Comparison of ENCODE assay signal across 8 mouse cellular contexts in the genomic region with DNA sequence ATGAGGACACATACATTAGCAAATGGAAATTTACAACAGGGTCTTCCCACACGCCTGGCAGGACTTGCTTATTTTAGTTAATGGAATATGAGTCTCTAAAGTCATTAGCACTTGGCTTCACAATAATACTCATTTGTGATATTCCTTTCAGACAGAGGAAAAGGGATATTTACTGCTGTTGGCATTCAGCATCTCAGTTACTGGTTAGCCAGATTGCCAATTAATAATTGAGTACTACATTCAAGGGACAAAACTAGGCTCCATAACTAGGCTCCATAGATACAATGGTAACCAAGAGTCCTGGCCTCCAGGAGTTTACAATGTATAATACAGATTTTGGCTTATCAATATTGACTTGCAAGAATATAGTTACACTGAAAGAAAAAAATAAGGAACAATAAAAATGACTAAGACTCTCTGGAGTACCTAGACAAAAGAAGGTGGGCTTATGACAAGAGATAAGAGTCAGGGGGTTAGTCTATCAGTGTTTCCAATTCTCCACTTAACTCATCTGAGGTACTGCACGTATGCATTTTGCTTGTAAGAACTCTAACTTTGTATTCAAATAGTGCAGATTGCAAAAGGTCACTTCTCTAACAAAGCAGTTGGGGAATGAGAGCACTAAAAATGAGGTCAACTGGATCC. TPM values are rescaled to one million over a fixed set of nuclear protein-coding genes. Genes with fewer than 3 reads are reported as not detected.
DNase-seq lines count a peak whose midpoint lies in the region; ATAC-seq and TF ChIP-seq lines count a peak whose summit lies in the region.

No protein-coding gene starts in this region.

- ATAC-seq in heart, postnatal 0 days (ENCODE audit: insufficient read depth, low read depth) = no peak
- no peak for ATAC-seq in hindbrain, embryonic 11.5 days (ENCODE audit: low FRiP score)

- no peaks in the 10 kb centered on the region for H3K36me3 ChIP-seq in heart, postnatal 0 days (replicated peaks; ENCODE audit: control insufficient read depth, insufficient read depth, low read length)
- H3K36me3 ChIP-seq in hindbrain, embryonic 11.5 days (ENCODE audit: control insufficient read depth, insufficient read depth, low read length) = no peaks in the 10 kb centered on the region
- H3K36me3 ChIP-seq in midbrain, embryonic 10.5 days = peaks cover 3% of the 10 kb centered on the region; the same call in 1 of the 2 replicates

- H3K9me3 ChIP-seq in heart, postnatal 0 days (replicated peaks; ENCODE audit: control insufficient read depth, low read length) = no peaks in the 10 kb centered on the region
- H3K9me3 ChIP-seq in hindbrain, embryonic 11.5 days (ENCODE audit: control insufficient read depth, low read length) = no peaks in the 10 kb centered on the region
- no peaks in the 10 kb centered on the region for H3K9me3 ChIP-seq in midbrain, embryonic 10.5 days (replicated peaks)

- peak overlapping the region; percentile 93; the same call in 1 of the 2 replicates for H3K9ac ChIP-seq in heart, postnatal 0 days (replicated peaks; ENCODE audit: low read depth, low read length)
- H3K9ac ChIP-seq in hindbrain, embryonic 11.5 days (ENCODE audit: low read depth, low read length) = peak overlapping the region; percentile 24

- intact Hi-C loops in heart, postnatal 14 days (cut with DNase I) = loop anchor here (10.0 kb wide), 1 partner anchor 450 kb away; a partner anchor contains a TSS

- no peaks in the 10 kb centered on the region for H3K27me3 ChIP-seq in heart, postnatal 0 days (ENCODE audit: control insufficient read depth, insufficient read depth, low read length)
- no peaks in the 10 kb centered on the region for H3K27me3 ChIP-seq in hindbrain, embryonic 11.5 days (ENCODE audit: control insufficient read depth, insufficient read depth, low read length)
- no peaks in the 10 kb centered on the region for H3K27me3 ChIP-seq in midbrain, embryonic 10.5 days (ENCODE audit: low read depth, poor library complexity, severe bottlenecking)

- no peak overlapping the region for H3K27ac ChIP-seq in heart, postnatal 0 days (ENCODE audit: low read depth)
- 0 out of 2 replicates have a peak overlapping the region, but pooled peaks have one; percentile 83 for H3K27ac ChIP-seq in brown adipose tissue, adult 24 weeks (replicated peaks; ENCODE audit: low read depth, low read length)
- H3K27ac ChIP-seq in hindbrain, embryonic 11.5 days (ENCODE audit: low read depth, low read length) = no peak overlapping the region
- H3K27ac ChIP-seq in midbrain, embryonic 10.5 days (replicated peaks) = peak overlapping the region; percentile 96; the same call in 1 of the 2 replicates

- WGBS in heart, postnatal 0 days = 60% methylated on average over 2 of the region's 2 CpGs
- 79% methylated on average over 2 of the region's 2 CpGs for WGBS in hindbrain, embryonic 11.5 days
- 77% methylated on average over 2 of the region's 2 CpGs for WGBS in midbrain, embryonic 10.5 days

- H3K4me2 ChIP-seq in heart, postnatal 0 days (ENCODE audit: low read depth, low read length) = peak overlapping the region; percentile 85
- H3K4me2 ChIP-seq in hindbrain, embryonic 11.5 days (replicated peaks; ENCODE audit: low read depth, low read length) = peak overlapping the region; percentile 82

- DNase-seq in heart, postnatal 0 days (ENCODE audit: low spot score) = no peak
- no peak for DNase-seq in heart, postnatal 14 days
- DNase-seq in hindbrain, embryonic 11.5 days (ENCODE audit: low spot score) = no peak
- DNase-seq in midbrain, embryonic 10.5 days (ENCODE audit: low spot score) = no peak
- no peak for DNase-seq in thymus, postnatal 14 days
- DNase-seq in adrenal gland, postnatal 25 days = no peak
- no peak for DNase-seq in adrenal gland, adult 2 months

- peak overlapping the region; percentile 78 for H3K4me3 ChIP-seq in heart, postnatal 0 days (ENCODE audit: low read depth, low read length)
- peak overlapping the region; percentile 90 for H3K4me3 ChIP-seq in brown adipose tissue, adult 24 weeks (ENCODE audit: insufficient read depth, low read depth, low read length)
- H3K4me3 ChIP-seq in hindbrain, embryonic 11.5 days (ENCODE audit: low read depth, low read length) = peak overlapping the region; percentile 69
- peak overlapping the region; percentile 79 for H3K4me3 ChIP-seq in midbrain, embryonic 10.5 days

- no peak for TF ChIP-seq CTCF in heart, postnatal 0 days (IDR thresholded peaks at IDR 0.05; ENCODE audit: low read depth)

- peaks cover 50% of the 10 kb centered on the region for H3K4me1 ChIP-seq in heart, postnatal 0 days (ENCODE audit: control insufficient read depth, insufficient read depth)
- H3K4me1 ChIP-seq in brown adipose tissue, adult 24 weeks (ENCODE audit: control insufficient read depth, insufficient read depth, insufficient read length, low read length) = peaks cover 12% of the 10 kb centered on the region
- peaks cover 2% of the 10 kb centered on the region; the same call in 1 of the 2 replicates for H3K4me1 ChIP-seq in hindbrain, embryonic 11.5 days (replicated peaks; ENCODE audit: control insufficient read depth, insufficient read depth, low read length)
- H3K4me1 ChIP-seq in midbrain, embryonic 10.5 days = peaks cover 46% of the 10 kb centered on the region

- no peak for TF ChIP-seq EP300 in heart, postnatal 0 days (IDR thresholded peaks at IDR 0.05; ENCODE audit: low read depth)

RNA-seq across cellular contexts. Expression of a gene that starts 2.0 kb away (rescaled TPM):
- total RNA-seq in heart, postnatal 0 days (2014; rRNA removed; ENCODE audit: low replicate concordance) = 19.2 and 32.0 TPM in 2 replicates
- polyA plus RNA-seq in heart, postnatal 0 days (2015; fragmentation: Nextera tagmentation; extraction: Ambion mirVana) = 39.4 and 43.3 TPM in 2 replicates
- 10 to 100 TPM; 79.1 to 91.9 TPM for total RNA-seq in heart, postnatal 14 days (2021)
- 510 and 528 TPM in 2 replicates for polyA plus RNA-seq in brown adipose tissue, adult 24 weeks (2012; ENCODE audit: insufficient read depth, insufficient read length, missing spikeins)
- polyA plus RNA-seq in hindbrain, embryonic 11.5 days (2014; fragmentation: Nextera tagmentation; extraction: Ambion mirVana) = 117 and 123 TPM in 2 replicates
- 92.4 and 99.8 TPM in 2 replicates for polyA plus RNA-seq in midbrain, embryonic 10.5 days (2016; fragmentation: Nextera tagmentation; extraction: Ambion mirVana)
- 211 and 235 TPM in 2 replicates for total RNA-seq in adrenal gland, postnatal 25 days (2021)
- total RNA-seq in adrenal gland, adult 2 months (2021) = 100 to 1,000 TPM; 218 to 230 TPM
- 33.9 and 37.0 TPM in 2 replicates for polyA plus RNA-seq in adrenal gland, adult 2 months (2012; rRNA removed)

Comparison
In these comparisons a context has a peak if more than half of its experiments do, and no peak if none do; other contexts are left out.
1. H3K27ac ChIP-seq: peak in brown adipose tissue, adult 24 weeks (single experiment) and midbrain, embryonic 10.5 days (single experiment); none in heart, postnatal 0 days (single experiment) and hindbrain, embryonic 11.5 days (single experiment).
2. Peak in every context shown above with its lines, with median percentiles within 50 percentile points of each other: H3K4me3 ChIP-seq.